Mouse (Mus musculus) forebrain, embryonic 12.5 days (tissue): ENCODE measurements at regions not wholly inside any gene's neighbourhood (a gene's known extent, or its start where the extent isn't known, plus 50 kb on each side); places are given as distances from the start of the nearest gene placed in this dataset.

Experiments used
- ATAC-seq: fragments of 200-750 bp; cut with Nextera tagmentation; 2 replicates; pipeline ENCODE4 v1.8.0; 2017; ENCODE audit warnings: moderate TSS enrichment; ENCODE audit not compliant: low FRiP score
- H3K27ac ChIP-seq: fragments of 300-500 bp; sonication (generic); 2 replicates; pipeline ENCODE4 v1.5.1; 2016; ENCODE audit warnings: mild to moderate bottlenecking
- H3K27me3 ChIP-seq: fragments of 300-500 bp; sonication (generic); 2 replicates; pipeline ENCODE4 v1.6.1; 2016; ENCODE audit warnings: mild to moderate bottlenecking
- H3K36me3 ChIP-seq: fragments of 300-500 bp; sonication (generic); replicated peaks from 2 replicates; pipeline ENCODE4 v1.6.1; 2016; ENCODE audit warnings: mild to moderate bottlenecking
- H3K4me1 ChIP-seq: fragments of 300-500 bp; sonication (generic); 2 replicates; pipeline ENCODE4 v1.6.1; 2016
- H3K4me2 ChIP-seq: fragments of 300-500 bp; sonication (generic); 2 replicates; pipeline ENCODE4 v1.6.1; 2016; ENCODE audit warnings: mild to moderate bottlenecking, moderate library complexity
- H3K4me3 ChIP-seq: fragments of 300-500 bp; sonication (generic); replicated peaks from 2 replicates; pipeline ENCODE4 v1.5.1; 2016; ENCODE audit warnings: mild to moderate bottlenecking
- H3K9ac ChIP-seq: fragments of 300-500 bp; sonication (generic); 2 replicates; pipeline ENCODE4 v1.6.1; 2016; ENCODE audit warnings: mild to moderate bottlenecking
- H3K9me3 ChIP-seq: fragments of 300-500 bp; sonication (generic); 2 replicates; pipeline ENCODE4 v1.6.1; 2016
- WGBS: fragments of 180-500 bp; shearing (Covaris S2); methylation state at CpG from one replicate; pipeline ENCODE4 v1.1.7; 2016; 5-methylcytosine and 5-hydroxymethylcytosine counted together

DNA sequence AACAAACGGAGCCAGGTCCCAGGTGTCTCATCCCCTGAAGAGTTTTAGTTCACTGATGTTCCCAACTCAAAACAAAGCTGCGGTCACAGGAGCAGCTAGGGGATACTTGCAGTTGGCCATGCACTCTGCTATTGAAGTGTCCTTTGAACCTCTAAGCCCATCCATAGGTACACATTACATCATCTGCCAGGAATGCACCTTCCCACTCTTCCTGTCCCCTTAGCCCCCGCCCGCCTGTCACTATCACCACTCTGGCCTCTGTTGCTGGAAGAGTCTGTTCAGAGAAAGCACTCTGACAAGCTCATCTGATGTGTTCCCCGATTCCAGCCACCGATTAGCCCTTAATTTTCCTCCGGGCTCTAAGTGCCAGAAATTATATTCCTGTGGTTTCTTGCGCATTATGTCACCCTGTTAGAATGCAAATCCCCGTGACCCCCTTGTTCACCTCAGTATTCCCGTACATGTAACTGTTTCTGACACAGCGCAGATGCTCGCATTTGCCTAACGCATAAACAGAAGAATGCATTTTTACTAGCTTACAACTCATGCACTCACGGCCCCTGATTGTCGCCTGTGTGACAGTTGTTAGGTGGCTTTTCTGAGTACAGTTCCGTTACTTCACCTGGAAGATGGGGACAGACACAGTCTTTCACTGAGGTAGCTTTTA is 93.8 kb downstream of the Gm11011 start:
- peaks cover 9% of the 10 kb centered on the region; the same call in 1 of the 2 replicates for H3K4me1 ChIP-seq
- H3K9ac ChIP-seq, result no peak overlapping the region
- H3K4me2 ChIP-seq, result no peak overlapping the region
- 0 out of 2 replicates have a peak overlapping the region, but pooled peaks have one; percentile 0 for H3K27ac ChIP-seq
- WGBS, result 52% methylated on average over 16 of the region's 16 CpGs
- ATAC-seq, result peak; percentile 51; the same call in 1 of the 2 replicates
- H3K36me3 ChIP-seq, result no peaks in the 10 kb centered on the region
- no peaks in the 10 kb centered on the region for H3K9me3 ChIP-seq
- 0 out of 2 replicates have a peak, but pooled peaks cover 3% of the 10 kb centered on the region for H3K27me3 ChIP-seq
- H3K4me3 ChIP-seq, result no peak overlapping the region

DNA sequence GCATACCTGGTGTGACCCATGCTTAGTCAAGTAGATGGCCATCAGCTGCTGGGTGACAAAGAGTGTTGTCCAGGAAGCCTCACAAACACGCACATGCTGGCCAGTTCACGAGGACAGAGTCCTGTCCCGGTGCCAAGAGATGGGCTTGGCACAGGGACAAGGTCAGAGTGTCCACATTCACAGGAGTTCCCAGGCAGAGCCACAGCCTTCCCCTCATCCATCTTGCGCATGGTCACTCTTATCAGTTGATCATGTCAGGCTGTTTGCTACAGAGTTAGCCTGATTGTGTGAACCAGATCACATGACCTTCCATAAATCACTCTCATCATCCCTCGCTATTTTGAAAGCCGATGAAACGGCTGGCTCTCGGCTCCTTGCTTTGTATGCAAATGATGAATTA is 103.6 kb downstream of the Gm11011 start:
- H3K27me3 ChIP-seq, result no peaks in the 10 kb centered on the region
- WGBS, result 90% methylated on average over 8 of the region's 8 CpGs
- H3K27ac ChIP-seq, result no peak overlapping the region
- H3K4me2 ChIP-seq, result no peak overlapping the region
- H3K36me3 ChIP-seq, result no peaks in the 10 kb centered on the region
- H3K9ac ChIP-seq, result no peak overlapping the region
- no peaks in the 10 kb centered on the region for H3K9me3 ChIP-seq
- no peaks in the 10 kb centered on the region for H3K4me1 ChIP-seq
- ATAC-seq, result no peak
- H3K4me3 ChIP-seq, result no peak overlapping the region

DNA sequence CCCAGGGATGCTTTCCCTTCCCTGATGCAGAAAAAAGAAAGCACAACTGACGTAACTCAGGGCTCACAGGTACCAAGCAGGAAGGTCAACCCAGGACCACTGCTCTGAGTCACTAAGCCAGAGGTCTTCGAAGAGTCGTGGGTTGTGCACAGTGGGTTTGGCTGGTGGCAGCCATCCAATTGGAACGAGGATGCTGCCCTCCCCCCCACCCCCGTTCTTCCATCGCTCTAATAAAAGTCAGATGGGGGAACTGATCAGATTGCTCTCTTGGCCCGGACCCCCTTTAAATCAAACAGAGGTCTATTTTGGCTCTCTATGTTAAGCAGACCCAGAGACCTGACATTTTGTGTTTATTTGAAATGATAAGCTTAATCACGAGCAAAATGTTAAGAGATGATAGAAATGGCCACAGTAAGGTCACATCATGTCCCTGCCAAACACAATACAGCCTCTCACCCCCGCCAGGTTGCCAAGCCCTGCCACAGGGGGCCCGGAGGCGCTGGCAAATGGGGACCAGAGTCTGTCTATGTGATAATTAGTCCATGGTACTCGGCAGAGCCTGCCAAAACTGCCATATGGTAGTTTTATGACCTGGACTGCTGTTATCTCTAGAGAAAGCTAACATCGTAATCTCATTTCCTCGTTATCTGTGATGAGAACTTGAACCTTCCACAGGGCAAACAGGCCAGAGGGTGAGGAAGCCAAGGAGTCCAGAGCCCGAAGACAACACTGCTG is 105.6 kb downstream of the Gm11011 start:
- 75% methylated on average over 15 of the region's 15 CpGs for WGBS
- ATAC-seq, result no peak

DNA sequence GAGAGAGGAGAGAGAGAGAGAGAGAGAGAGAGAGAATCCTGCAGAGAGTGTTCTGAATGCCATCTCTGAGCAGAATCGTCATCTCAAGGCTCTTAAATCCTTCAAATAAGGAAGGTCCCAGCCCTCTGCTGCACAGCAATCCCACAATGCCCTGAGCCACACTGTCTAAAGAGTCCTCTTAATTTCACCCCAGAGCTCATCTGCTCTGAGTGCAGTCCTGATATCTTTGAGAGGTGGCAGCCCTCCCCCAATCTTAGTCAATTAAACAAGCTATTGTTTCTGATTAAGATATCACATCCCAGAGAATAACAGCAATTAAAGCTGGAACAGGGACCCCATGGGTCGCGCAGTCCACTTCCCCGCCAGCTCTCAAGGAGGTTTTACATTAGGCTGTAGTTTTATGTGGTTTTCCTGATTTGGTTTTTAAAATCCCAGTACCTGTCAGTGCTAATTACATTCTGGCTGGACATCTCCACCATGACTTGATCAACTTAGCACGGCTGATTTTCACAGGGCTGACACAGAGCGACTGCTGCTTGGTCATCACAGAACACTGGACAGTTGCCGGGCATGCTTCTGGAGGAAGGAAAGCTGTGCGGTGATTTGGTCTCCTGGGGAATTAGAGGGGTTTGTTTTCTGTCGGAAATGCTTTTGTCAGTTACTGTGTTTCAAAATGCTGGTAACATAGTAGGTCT is 113.0 kb downstream of the Gm11011 start:
- 39% methylated on average over 9 of the region's 9 CpGs for WGBS
- H3K27ac ChIP-seq, result no peak overlapping the region

More for the DNA sequence above, 105.6 kb downstream of the Gm11011 start:
- no peaks in the 10 kb centered on the region for H3K4me1 ChIP-seq
- H3K4me3 ChIP-seq, result no peak overlapping the region
- H3K27ac ChIP-seq, result 0 out of 2 replicates have a peak overlapping the region, but pooled peaks have one; percentile 19
- no peaks in the 10 kb centered on the region for H3K36me3 ChIP-seq
- H3K9me3 ChIP-seq, result no peaks in the 10 kb centered on the region
- H3K9ac ChIP-seq, result no peak overlapping the region
- H3K27me3 ChIP-seq, result no peaks in the 10 kb centered on the region
- no peak overlapping the region for H3K4me2 ChIP-seq

DNA sequence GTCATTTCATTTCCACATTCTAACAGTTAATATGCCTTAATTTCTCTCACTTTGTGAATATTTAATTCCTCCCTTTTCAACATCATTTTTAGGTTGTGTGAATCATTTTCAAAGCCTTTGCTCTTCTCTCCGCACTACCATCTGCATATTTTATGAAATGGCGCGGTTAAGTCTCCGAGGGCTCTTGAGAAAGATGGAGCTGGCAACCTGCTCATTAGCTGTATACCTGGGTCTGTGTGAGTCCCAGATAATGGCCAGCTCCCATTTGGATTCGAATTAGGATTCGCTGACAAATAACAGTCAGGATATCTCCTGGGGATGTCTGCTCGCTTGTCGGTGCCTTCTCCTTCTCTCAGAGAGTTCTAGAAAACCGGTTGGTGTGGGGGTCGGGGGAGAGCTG is 118.0 kb downstream of the Gm11011 start:
- H3K36me3 ChIP-seq, result no peaks in the 10 kb centered on the region
- H3K9me3 ChIP-seq, result no peaks in the 10 kb centered on the region
- H3K4me3 ChIP-seq, result no peak overlapping the region
- 77% methylated on average over 10 of the region's 10 CpGs for WGBS
- H3K4me1 ChIP-seq, result peaks cover 16% of the 10 kb centered on the region
- H3K27ac ChIP-seq, result no peak overlapping the region
- H3K9ac ChIP-seq, result no peak overlapping the region
- H3K27me3 ChIP-seq, result no peaks in the 10 kb centered on the region
- no peak for ATAC-seq
- no peak overlapping the region for H3K4me2 ChIP-seq

More for the DNA sequence above, 113.0 kb downstream of the Gm11011 start:
- ATAC-seq, result no peak
- H3K4me1 ChIP-seq, result peaks cover 6% of the 10 kb centered on the region
- no peaks in the 10 kb centered on the region for H3K36me3 ChIP-seq
- no peaks in the 10 kb centered on the region for H3K9me3 ChIP-seq
- no peak overlapping the region for H3K9ac ChIP-seq
- H3K27me3 ChIP-seq, result no peaks in the 10 kb centered on the region
- H3K4me3 ChIP-seq, result no peak overlapping the region
- H3K4me2 ChIP-seq, result no peak overlapping the region

DNA sequence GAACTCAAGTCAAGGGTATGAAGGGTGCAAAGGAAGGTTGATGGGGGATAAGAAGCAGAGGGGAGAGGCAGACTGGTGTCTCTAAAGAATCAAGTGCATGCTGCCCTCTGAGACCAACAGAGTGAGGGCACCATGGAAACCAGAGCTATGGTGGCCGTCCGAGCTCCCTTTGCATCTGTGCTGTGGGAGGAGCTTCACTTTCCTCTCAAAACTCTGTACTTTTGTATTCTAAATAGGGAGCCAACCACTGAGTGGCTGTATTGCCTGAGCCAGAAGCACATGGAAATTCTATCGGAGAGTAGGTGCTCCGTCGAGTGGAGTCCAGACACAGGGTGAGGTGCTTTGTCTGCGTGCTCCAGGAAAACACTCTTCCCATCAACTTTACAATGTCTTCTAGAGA is 119.9 kb downstream of the Gm11011 start:
- Histone ChIP-seq H3K9ac (no peak overlapping the region), H3K4me2 (no peak overlapping the region), H3K4me1 (peaks cover 13% of the 10 kb centered on the region; the same call in 1 of the 2 replicates), H3K4me3 (no peak overlapping the region), H3K27ac (no peak overlapping the region), H3K9me3 (no peaks in the 10 kb centered on the region), H3K36me3 (no peaks in the 10 kb centered on the region), H3K27me3 (no peaks in the 10 kb centered on the region)
- 83% methylated on average over 6 of the region's 6 CpGs for WGBS
- ATAC-seq, result no peak

DNA sequence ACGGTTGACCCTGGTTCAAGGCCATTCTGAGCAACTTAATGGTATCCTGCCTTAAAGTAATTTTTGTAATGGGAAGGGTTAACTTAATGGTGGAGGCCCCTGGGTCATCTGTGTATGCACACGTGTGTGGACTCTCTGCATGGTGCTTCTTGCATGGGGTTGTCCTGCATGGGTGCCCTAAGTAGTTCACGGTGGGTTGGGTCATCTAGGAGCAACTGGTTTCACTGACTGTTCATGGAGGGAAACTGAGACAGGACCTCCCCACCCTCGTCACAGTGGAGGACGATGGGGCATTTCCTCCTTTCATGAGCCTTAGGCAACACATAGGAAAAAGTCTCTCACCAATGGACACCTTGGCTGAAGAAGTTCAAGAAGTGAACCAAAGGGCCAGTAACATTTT is 123.4 kb downstream of the Gm11011 start:
- no peak overlapping the region for H3K4me2 ChIP-seq
- peaks cover 17% of the 10 kb centered on the region for H3K4me1 ChIP-seq
- ATAC-seq, result no peak
- no peak overlapping the region for H3K9ac ChIP-seq
- no peaks in the 10 kb centered on the region for H3K9me3 ChIP-seq
- no peak overlapping the region for H3K27ac ChIP-seq
- H3K4me3 ChIP-seq, result no peak overlapping the region
- WGBS, result 91% methylated on average over 5 of the region's 5 CpGs
- H3K36me3 ChIP-seq, result no peaks in the 10 kb centered on the region
- no peaks in the 10 kb centered on the region for H3K27me3 ChIP-seq

DNA sequence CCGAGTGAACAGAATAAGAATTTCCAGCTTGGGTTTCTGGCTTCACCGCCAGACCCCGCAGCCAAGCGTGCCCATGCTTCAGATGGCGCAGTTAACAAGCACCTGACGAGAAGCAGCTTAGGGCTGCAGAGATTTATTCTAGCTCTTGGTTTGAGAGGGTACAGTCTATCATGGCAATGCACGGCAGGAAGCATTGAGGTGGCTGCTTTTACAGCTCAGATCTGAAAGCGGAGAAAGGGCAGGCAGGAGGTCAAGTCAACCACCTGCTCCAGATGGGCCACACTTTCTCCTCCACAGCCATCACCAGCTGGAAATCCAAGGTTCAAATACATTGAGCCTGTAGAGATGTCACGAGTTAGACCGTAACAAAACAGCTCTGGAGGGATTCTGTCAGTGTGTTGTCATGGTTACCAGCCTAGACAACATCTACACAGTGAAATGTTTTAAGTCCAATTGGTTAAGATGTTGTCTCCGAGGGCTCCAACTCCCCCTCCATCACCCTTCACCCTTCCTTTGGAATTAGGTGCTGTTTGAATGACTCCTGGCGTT is 126.0 kb downstream of the Gm11011 start:
- H3K4me2 ChIP-seq, result no peak overlapping the region
- WGBS, result 80% methylated on average over 12 of the region's 12 CpGs
- H3K9me3 ChIP-seq, result no peaks in the 10 kb centered on the region
- H3K27ac ChIP-seq, result no peak overlapping the region
- no peak for ATAC-seq
- H3K36me3 ChIP-seq, result no peaks in the 10 kb centered on the region
- no peak overlapping the region for H3K9ac ChIP-seq
- no peak overlapping the region for H3K4me3 ChIP-seq
- peaks cover 5% of the 10 kb centered on the region; the same call in 1 of the 2 replicates for H3K4me1 ChIP-seq
- H3K27me3 ChIP-seq, result no peaks in the 10 kb centered on the region

DNA sequence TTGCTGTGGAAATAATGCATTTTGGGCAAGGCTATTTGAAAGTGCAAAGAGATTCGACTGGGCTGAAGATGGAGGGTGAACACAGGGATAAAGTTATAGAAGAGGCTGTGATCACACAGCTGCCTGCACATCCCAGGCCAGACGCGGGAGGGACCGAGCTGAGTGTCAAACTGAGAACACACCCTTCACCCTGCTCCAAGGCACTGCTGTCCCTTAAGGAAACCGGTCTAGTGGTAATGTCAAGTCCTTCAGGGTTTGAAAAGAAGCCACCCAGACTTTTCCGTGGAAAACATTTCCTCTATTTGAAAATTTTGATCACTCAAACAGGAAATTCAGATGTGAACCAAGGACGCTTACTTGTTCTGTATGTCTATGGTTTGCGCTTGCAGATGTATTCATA is 134.6 kb downstream of the Gm11011 start:
- Histone ChIP-seq H3K9me3 (no peaks in the 10 kb centered on the region), H3K4me3 (no peak overlapping the region), H3K36me3 (no peaks in the 10 kb centered on the region), H3K27ac (no peak overlapping the region), H3K27me3 (no peaks in the 10 kb centered on the region), H3K9ac (no peak overlapping the region), H3K4me1 (no peaks in the 10 kb centered on the region), H3K4me2 (no peak overlapping the region)
- 92% methylated on average over 8 of the region's 8 CpGs for WGBS
- no peak for ATAC-seq

DNA sequence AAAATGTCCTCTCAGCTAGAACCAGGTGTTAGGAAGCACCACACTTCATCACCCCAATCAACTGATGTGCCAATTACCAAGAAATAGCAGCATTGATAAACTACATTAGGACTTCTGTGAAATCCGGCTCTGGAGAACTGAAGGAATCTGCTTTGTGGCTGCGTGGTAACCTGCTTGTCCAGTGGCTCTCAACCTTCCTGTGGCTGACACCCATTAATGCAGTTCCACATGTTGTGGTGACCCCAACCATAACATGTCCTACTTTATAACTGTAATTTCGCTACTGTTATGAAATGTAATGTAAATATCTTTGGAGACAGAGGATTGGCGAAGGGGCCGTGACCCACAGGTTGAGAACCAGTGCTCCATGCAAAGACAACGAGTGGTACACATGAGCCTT is 136.7 kb downstream of the Gm11011 start:
- Histone ChIP-seq H3K4me1 (peaks cover 4% of the 10 kb centered on the region; the same call in 1 of the 2 replicates), H3K9me3 (no peaks in the 10 kb centered on the region), H3K36me3 (no peaks in the 10 kb centered on the region), H3K27ac (no peak overlapping the region), H3K4me3 (no peak overlapping the region), H3K4me2 (no peak overlapping the region), H3K27me3 (no peaks in the 10 kb centered on the region), H3K9ac (no peak overlapping the region)
- ATAC-seq, result no peak
- 93% methylated on average over 6 of the region's 6 CpGs for WGBS

DNA sequence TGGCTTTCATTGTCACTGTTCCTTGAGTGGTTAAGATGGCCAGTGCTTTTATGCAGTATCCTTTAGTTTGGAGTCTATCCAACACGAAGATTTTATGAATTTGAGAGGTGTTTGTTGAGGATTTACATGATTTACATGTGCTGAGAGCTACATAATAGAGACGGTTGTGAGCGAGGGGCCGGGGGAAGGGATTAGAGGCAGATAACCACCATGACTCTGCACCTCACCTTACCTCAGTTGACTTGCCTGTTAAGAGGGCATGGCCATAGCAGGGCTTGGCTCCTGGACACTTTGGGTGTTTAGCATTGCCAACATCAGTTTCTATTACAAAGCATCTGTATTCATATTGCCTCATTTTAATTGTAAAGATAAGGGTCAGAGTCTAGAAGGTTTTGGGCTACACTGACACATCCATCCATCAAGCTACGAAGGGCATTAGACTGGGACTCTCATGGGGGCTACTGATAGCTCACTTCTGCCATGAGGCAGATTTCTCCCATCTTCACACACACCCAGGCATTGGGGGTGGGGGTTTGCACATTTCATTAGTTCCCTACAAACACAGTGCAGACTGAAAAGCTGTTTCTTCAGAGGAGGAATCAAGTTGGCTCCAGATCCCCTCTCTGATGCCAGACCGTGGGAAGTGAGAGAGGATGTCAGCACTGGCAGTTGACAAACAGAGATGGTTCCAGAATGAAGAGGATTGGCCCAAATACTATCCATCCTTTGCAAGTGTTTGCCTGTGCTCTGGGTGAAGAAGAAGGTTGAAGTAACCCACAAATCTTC is 139.9 kb downstream of the Gm11011 start:
- Histone ChIP-seq H3K4me2 (no peak overlapping the region), H3K27ac (no peak overlapping the region), H3K9ac (no peak overlapping the region), H3K27me3 (no peaks in the 10 kb centered on the region), H3K4me3 (no peak overlapping the region), H3K36me3 (no peaks in the 10 kb centered on the region), H3K9me3 (no peaks in the 10 kb centered on the region), H3K4me1 (peaks cover 13% of the 10 kb centered on the region)
- no peak for ATAC-seq
- 86% methylated on average over 6 of the region's 6 CpGs for WGBS
